Mouse (Mus musculus) G1E (cell line): ENCODE data around the gene Taok1. TPM values are rescaled to one million over a fixed set of nuclear protein-coding genes. Genes with fewer than 3 reads are reported as not detected.
A peak's percentile ranks its signal among the peaks of the same experiment; 100 is the strongest.

ENCODE experiments used
- ATAC-seq: 2 replicates; pipeline ENCODE4 v1.8.0; 2016; ENCODE audit warnings: mild to moderate bottlenecking; ENCODE audit not compliant: insufficient number of reproducible peaks, poor library complexity, low FRiP score, severe bottlenecking; ENCODE audit errors: extremely low read depth
- DNase-seq: peaks from one replicate; pipeline ENCODE4 v3.0.0; 2012; ENCODE audit warnings: low spot score
- H3K27me3 ChIP-seq: 2 replicates; pipeline ENCODE4 v1.6.1; 2012; ENCODE audit warnings: mild to moderate bottlenecking, low read length, inconsistent platforms; ENCODE audit not compliant: insufficient read depth
- H3K36me3 ChIP-seq: replicated peaks from 2 replicates; pipeline ENCODE3; 2012; ENCODE audit warnings: mild to moderate bottlenecking, inconsistent platforms
- H3K4me1 ChIP-seq: 2 replicates; pipeline ENCODE4 v1.6.1; 2012; ENCODE audit warnings: low read depth, low read length, inconsistent platforms, mixed read lengths; ENCODE audit not compliant: insufficient read depth
- H3K4me3 ChIP-seq: 2 replicates; pipeline ENCODE4 v1.5.1; 2012; ENCODE audit warnings: low read depth, mild to moderate bottlenecking, inconsistent platforms, low read length, moderate library complexity, mixed read lengths
- H3K9me3 ChIP-seq: replicated peaks from 2 replicates; pipeline ENCODE4 v1.6.1; 2012; ENCODE audit warnings: inconsistent platforms
- CTCF ChIP-seq: IDR thresholded peaks from 2 replicates; pipeline ENCODE4 v1.5.1; 2012; ENCODE audit warnings: low read depth, low read length, inconsistent platforms, mixed read lengths
- GATA1 ChIP-seq: IDR thresholded peaks from 2 replicates; pipeline ENCODE4 v1.6.1; 2012; ENCODE audit warnings: borderline replicate concordance, low read length, inconsistent platforms, mixed read lengths
- GATA2 ChIP-seq: IDR thresholded peaks from 2 replicates; pipeline ENCODE4 v1.6.1; 2012; ENCODE audit warnings: low read depth, low read length, inconsistent platforms, borderline replicate concordance
- POLR2AphosphoS5 ChIP-seq: IDR thresholded peaks from 2 replicates; pipeline ENCODE4 v1.6.1; 2012; ENCODE audit warnings: low read depth, low read length, inconsistent platforms; ENCODE audit not compliant: insufficient replicate concordance
- TAL1 ChIP-seq: conservative IDR thresholded peaks from 2 replicates; pipeline ENCODE4 v1.6.1; 2012; ENCODE audit warnings: low read depth, low read length, inconsistent platforms, mixed read lengths
- polyA plus RNA-seq: library from polyadenylated mRNA; stranded (reverse); fragments of >175 nt; gene quantifications from 2 replicates; pipeline ENCODE4 v1.2.3, GENCODE M21; 2012
- total RNA-seq, 2 experiments: library from RNA; stranded (forward) in 1 of 2; stranded (reverse) in 1 of 2; fragments of 200-1000 nt in 1 of 2; fragments of >200 nt in 1 of 2; fragmentation: Nextera tagmentation in 1 of 2; gene quantifications; 2 replicates each; pipeline ENCODE4 v1.2.3; 2014 to 2017

The Taok1 gene
- total and polyA plus RNA-seq, 3 experiments = 2.5 to 50.1 (median 45.6) TPM

DNA sequence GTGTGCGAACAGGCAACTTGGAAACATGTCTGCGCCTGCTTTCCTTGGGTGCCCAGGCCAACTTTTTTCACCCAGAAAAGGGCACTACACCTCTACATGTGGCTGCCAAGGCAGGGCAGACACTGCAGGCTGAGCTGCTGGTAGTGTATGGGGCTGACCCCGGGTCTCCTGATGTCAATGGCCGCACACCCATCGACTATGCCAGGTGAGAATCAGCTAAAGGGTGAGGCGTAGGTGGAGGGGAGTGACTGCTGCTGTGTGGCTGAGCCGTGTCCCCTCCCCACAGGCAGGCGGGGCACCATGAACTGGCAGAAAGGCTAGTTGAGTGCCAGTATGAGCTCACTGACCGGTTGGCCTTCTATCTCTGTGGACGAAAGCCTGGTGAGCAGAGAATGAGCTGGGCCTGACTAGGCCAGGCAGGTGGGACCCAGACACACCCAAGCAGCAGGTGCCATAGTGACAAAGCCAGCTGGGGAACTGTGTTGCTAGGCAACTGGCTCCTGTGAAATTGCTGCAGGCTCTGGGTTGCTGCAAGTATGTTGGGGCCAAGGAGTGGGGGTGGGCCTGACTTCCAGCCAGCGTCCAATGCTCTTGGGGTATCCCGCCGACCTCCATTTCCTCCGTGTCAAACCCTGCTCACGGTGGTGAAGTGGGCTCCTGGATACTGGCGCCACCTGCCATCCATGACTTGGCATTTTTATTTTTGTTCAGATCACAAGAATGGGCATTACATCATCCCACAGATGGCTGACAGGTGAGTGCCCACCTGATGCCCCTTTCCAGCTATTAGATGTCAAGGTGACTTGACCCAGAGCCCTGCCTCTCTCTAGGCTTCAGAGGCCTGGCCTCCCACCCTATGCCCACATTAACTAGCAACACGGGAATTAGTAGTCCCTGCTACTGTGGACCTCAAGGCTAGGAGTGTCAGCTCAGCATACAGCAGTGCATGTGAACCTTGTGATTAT, 107.0 kb downstream of the Taok1 start:
- DNase-seq = no peak

DNA sequence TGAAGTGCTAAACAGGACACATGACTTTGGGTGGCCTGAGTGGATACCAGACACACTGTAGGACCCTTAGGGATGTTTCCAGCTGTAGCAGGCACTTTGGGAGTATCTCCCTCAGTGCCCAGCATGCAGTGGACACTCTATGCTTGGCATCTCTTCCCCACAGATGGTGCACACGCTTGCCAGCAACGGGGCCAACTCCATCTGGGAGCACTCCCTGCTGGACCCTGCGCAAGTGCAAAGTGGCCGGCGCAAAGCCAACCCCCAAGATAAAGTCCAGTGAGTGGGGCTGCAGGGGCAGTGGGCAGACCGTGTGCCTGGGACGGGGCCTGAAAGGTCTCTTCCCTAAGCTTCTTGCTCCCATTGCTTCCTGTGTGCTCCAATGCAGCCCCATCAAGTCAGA, 108.3 kb downstream of the Taok1 start:
- DNase-seq = no peak
- peaks cover 54% of the 10 kb centered on the region for H3K4me1 ChIP-seq

More for the DNA sequence above, 107.0 kb downstream of the Taok1 start:
- Histone ChIP-seq H3K36me3 (peaks cover 92% of the 10 kb centered on the region), H3K27me3 (no peaks in the 10 kb centered on the region), H3K9me3 (no peaks in the 10 kb centered on the region), H3K4me1 (peaks cover 41% of the 10 kb centered on the region), H3K4me3 (no peak overlapping the region)
- TF ChIP-seq GATA2 = no peak
- no peak for TF ChIP-seq CTCF
- ATAC-seq = no peak

DNA sequence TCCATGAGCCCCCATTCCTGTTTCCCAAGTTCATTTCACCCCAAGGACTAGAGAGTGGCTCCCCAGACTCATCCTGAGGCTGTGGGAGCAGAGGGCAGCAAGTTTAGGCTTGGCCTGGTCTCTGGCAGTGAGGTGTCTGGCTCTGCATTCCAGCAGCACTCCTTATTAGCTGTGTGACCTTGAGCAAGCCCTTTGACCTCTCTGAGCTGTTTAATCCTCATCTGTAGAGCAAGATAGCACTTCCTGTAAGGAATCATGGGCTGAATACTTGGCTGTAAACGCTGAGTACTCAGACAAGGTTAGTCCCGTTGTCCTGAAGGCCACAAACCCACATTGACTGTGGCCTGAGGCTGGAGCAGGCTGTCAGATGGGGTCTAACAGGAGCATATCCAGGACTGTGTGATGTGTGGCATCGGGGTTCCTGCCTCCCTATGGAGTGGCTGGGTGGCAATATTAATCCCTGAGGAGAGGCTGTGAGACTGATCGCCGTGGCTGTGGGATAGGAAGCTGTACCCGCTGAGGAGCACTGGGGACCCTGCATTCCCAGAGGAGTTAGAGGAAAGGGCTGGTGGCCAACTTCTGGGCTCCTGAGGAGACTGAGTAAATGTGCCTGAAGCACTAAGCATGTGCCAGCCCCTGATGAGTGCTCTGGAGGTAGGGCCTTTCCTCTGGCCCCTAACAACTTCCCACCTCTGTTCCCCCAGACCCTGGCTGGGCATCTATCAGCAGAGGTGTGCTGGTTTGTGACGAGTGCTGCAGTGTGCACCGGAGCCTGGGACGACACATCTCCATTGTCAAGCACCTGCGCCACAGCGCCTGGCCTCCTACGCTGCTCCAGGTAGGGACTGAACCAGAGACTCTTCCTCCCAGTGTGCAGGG, 109.1 kb downstream of the Taok1 start:
- ATAC-seq = no peak
- peaks cover 79% of the 10 kb centered on the region for H3K36me3 ChIP-seq
- H3K4me1 ChIP-seq = peaks cover 61% of the 10 kb centered on the region

More for the DNA sequence above, 108.3 kb downstream of the Taok1 start:
- TF ChIP-seq POLR2AphosphoS5 (no peak), GATA2 (no peak), GATA1 (no peak), TAL1 (no peak), CTCF (no peak)
- Histone ChIP-seq H3K36me3 (peaks cover 88% of the 10 kb centered on the region), H3K9me3 (no peaks in the 10 kb centered on the region), H3K4me3 (no peak overlapping the region), H3K27me3 (no peaks in the 10 kb centered on the region)
- no peak for ATAC-seq

DNA sequence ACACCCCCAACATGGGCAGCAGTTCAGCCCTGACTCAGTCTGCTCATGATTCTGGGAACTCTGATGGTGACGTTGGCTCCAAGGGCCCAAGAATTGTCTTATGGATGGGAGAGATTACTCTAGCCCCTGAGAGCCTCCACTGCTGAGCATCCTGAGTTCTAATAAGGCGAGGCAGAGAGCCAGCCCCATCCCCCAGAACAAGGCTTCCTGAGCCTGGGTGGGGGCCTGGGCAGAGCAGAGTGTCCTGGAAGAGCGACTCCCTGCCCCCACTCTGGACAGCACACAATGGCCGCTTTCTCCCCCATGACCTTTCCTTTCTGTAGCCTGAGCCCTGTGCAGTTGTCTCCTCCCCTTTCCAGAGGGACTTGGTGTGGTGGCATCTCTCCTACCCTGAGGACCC, 109.8 kb downstream of the Taok1 start:
- H3K4me1 ChIP-seq = peaks cover 59% of the 10 kb centered on the region
- H3K27me3 ChIP-seq = no peaks in the 10 kb centered on the region
- DNase-seq (no peak), ATAC-seq (no peak)
- no peaks in the 10 kb centered on the region for H3K9me3 ChIP-seq
- no peak overlapping the region for H3K4me3 ChIP-seq
- TF ChIP-seq TAL1 (no peak), GATA1 (no peak), GATA2 (no peak), POLR2AphosphoS5 (no peak), CTCF (no peak)
- peaks cover 73% of the 10 kb centered on the region for H3K36me3 ChIP-seq

More for the DNA sequence above, 109.1 kb downstream of the Taok1 start:
- H3K9me3 ChIP-seq = no peaks in the 10 kb centered on the region
- TF ChIP-seq GATA2 (no peak), POLR2AphosphoS5 (no peak), TAL1 (no peak), GATA1 (no peak), CTCF (no peak)
- no peaks in the 10 kb centered on the region for H3K27me3 ChIP-seq
- no peak for DNase-seq
- no peak overlapping the region for H3K4me3 ChIP-seq

DNA sequence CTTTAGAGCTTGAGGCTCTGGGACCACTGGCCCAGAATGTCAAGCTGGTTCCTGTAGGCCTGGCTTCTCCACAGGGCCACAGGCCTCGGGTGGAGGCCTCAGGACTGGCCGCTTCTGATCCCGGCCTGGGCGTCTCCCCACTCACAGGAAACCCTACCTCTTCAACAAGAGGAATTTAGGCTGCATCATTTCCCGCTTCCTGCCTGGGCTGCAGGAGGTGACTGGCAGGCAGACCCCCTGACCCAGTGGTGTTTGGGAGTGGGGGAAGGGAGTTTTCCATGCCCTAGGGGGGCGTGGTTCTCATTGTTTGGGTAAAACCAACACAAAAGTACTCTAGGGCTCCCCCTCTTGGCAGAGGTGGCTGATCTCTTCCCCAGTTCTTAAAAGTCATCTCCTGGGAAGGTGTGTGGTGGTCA, 110.3 kb downstream of the Taok1 start:
- Histone ChIP-seq H3K4me1 (peaks cover 64% of the 10 kb centered on the region), H3K4me3 (no peak overlapping the region), H3K36me3 (peaks cover 68% of the 10 kb centered on the region), H3K27me3 (no peaks in the 10 kb centered on the region), H3K9me3 (no peaks in the 10 kb centered on the region)
- TF ChIP-seq POLR2AphosphoS5 (no peak), GATA2 (no peak), CTCF (no peak), GATA1 (no peak), TAL1 (no peak)
- ATAC-seq (no peak), DNase-seq (peak; percentile 52)

DNA sequence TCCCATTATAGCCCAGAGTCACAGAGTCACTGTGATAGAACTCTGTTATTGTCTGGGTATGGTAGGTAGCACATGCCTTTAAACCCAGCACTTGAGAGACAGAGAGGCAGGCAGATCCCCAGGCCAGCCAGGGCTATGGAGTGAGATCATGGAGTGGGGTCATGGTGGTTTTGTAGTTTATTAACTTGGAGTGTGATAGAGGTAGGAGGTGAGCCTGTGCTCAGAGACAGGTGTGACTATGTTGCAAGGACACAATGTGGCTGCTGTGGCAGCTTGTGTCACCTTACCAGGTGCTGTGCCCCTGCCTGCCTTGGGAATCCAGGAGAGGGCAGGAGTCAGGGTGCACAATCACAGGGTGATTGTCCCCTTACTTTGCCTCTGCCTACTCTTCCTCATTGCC, 112.1 kb downstream of the Taok1 start:
- peaks cover 77% of the 10 kb centered on the region for H3K4me1 ChIP-seq
- H3K4me3 ChIP-seq = no peak overlapping the region
- DNase-seq = no peak

More for the DNA sequence above, 112.1 kb downstream of the Taok1 start:
- TF ChIP-seq GATA2 (no peak), POLR2AphosphoS5 (no peak), CTCF (no peak), TAL1 (no peak), GATA1 (no peak)
- peaks cover 5% of the 10 kb centered on the region for H3K27me3 ChIP-seq
- peaks cover 50% of the 10 kb centered on the region for H3K36me3 ChIP-seq
- H3K9me3 ChIP-seq = no peaks in the 10 kb centered on the region
- ATAC-seq = no peak
